Mouse (Mus musculus) gonadal fat pad, adult 2 months (tissue): ENCODE results near the gene Prrg2. TPM values are rescaled to one million over a fixed set of nuclear protein-coding genes. Genes with fewer than 3 reads are reported as not detected.

ENCODE experiments used
- DNase-seq: peaks from one replicate; pipeline ENCODE4 v3.0.0-alpha.2; 2012; ENCODE audit warnings: low read depth
- polyA plus RNA-seq: library from polyadenylated mRNA; depleted of rRNA; stranded (reverse); fragments of >200 nt; gene quantifications from 2 replicates; pipeline ENCODE4 v1.2.3, GENCODE M21; 2012

Gene Prrg2
- polyA plus RNA-seq, 1 experiment: 55.7 TPM

DNA sequence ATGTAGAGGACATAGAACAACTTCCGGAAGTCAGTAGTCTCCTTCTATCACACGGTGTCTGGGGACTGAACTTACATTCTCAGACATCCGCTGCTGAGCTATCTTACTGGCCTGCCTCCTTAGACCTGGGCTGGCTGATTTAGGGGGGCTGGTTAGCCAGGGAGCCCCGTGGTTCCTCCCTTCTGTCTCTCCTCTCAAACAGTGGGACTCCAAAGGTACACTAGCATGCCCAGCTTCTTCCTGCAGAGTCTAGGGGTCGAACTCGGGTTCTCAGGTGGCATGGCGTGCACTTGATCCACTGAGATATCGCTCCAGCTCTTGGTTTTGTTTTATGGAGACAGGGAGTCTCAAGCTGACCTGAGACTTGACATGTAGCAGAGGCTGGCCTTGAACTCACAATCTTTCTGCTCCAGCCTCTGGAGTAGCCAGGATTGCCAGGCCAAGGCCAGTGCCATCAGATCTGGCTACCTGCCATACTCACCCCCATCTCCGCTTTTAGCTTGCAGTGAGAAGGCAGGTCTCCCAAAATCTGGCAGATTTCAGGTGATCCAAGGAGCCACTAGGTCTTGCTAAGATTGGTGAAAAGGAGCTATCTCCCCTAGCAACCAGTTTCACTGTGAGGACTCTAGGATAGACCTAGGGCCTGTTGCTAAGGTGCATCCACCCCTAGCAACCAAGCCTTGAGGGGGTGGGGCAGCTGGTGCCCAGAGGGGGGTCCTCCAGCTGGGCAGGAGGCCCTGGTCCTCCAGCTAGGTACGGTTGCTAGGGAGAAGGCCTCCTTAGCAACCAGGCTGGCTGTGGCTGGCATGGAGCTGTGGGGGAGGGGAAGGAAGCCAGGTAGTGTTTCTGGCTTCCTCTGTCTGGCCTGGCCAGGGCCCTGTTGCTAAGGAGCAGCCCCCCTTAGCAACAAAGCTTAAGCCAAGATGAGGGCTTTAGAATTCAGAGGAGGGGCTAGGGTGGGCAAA lies 3.6 kb downstream of the Prrg2 start:
- no peak for DNase-seq

- no peak for DNase-seq
These were observed 5.5 kb downstream of the Prrg2 start for GRCm38 (mm10) chr7:45056972-45057348.

GRCm38 (mm10) chr7:45056329-45056971 lies 6.0 kb downstream of the Prrg2 start:
- no peak for DNase-seq

GRCm38 (mm10) chr7:45053931-45054510 lies 8.5 kb downstream of the Prrg2 start:
- DNase-seq: no peak

- no peak for DNase-seq
These were observed 9.2 kb downstream of the Prrg2 start for GRCm38 (mm10) chr7:45053117-45053930.

GRCm38 (mm10) chr7:45052862-45053116 lies 9.7 kb downstream of the Prrg2 start, which contains the start of gene Prr12:
Gene Prr12 (minus strand): TSS chr7:45052881.
- DNase-seq: no peak

DNA sequence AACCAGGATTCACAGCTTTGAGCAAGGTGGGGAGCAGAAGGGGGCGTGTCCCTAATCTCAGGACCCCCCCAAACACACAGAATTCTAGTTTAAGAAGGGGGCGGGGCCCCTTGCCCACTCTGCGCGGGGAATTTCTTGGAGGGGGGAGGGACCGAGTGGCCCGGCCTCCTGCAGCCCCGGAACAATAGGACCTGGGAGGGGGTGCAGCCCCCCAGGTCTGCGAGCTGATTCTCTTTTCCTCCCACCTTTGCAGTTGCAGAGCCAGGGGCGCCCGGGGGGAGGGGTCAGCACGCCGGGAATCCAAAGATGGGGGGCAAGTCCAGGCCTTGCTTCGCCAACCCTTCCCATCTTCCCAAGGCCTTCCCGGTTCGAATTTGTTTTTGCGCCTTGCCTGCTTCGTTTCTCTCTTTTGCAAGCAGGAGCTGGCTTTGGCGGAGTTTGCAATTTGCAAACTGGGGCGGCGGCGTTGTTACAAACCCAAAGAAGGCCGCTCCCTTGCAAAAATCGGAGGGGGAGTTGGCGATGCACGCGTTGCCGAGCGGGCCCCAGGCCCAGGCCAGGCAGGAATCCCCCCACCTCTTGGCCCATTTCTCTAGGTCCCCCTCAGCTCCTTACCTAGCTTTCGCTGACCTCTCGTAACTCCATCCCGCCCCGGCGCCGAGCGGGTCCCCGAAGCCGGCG lies 10.2 kb downstream of the Prrg2 start:
- DNase-seq: no peak

GRCm38 (mm10) chr7:45051601-45051974 lies 10.9 kb downstream of the Prrg2 start:
- no peak for DNase-seq

DNA sequence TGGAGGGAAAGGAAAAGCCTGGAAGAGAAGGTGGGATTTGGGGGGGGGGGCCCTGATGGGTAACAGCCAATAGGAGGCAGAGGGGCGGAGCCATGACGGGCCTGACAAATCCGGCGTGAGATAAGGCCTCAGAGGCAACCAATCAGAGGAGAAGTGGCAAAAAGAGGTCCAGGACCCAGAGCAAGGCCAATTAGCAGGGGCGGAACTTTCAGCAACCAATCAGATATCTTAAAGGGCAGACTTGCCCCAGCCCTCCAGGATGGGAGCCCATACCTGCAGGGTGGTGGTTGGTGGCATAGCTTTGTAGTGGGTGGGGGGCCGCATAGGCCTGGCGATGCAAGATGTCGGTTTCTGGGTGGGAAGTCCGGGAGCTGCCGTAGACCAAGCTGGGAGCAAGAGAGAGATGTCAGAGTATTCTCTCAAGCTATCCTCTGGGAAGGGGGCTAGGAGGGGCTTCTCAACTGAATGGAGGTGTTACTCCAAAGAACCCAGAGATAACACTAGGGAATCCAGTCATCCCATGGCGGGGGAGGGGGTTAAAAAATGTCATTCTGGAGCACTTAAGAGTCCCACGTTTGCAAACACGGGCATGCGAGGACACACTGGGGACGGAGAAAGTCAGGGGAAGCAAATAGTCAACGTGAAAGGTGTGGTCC lies 11.4 kb downstream of the Prrg2 start:
- no peak for DNase-seq

DNA sequence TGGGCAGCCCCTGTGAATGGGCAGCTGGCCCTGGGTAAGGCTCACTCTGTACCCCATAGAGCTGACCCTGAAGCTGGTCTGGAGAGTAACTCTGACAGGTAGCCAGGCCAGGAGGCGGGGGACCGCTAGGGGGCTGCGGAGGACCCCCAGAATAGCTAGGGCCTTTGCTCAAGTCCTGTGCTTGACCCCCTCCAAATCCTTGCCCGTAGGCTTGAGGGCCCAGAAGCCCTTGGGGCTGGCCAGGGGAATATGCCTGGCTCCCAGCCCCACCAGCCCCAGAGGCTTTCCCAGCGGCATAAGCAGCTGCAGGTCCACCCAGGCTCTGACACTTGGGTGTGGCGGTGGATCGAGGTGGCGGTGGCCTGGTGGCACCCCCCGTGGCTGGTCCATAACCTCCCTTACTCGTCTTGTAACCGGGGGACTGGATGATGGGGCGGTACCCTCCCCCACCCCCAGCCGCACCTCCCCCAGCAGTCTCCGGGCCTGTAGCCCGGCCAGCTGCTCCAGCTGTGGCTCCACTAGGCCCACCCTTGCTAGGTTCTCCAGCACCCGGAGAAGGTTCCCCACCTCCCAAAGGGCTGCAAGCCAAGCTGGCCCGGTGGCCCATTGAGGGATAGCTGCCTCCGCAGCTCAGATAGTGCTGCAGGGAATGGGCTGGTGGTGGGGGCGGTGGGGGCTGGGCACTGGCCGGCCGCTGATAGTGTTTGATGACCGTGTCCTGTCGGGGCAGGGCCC lies 13.4 kb downstream of the Prrg2 start:
- no peak for DNase-seq

- no peak for DNase-seq
These were observed 14.2 kb downstream of the Prrg2 start for GRCm38 (mm10) chr7:45048001-45048890.

DNA sequence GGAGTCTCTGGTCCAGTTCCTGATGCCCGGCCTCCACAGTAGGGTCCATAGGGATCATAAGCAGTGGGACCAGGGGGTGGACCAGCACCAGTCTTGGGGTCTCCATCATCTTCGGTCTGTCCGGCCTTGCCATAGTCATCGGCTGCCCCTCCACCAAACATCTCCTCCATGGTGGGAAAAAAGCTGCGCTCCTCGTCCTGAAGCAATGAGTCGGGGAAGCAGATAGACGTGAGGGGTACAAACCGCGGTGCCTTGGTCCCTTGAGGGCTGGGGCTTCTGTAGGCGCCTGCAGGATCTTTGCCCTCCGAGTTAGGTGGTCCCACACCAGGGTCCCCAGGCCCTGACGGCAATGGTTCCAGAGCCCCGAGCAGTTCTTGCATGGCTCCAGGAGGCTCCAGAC lies 15.0 kb downstream of the Prrg2 start:
- no peak for DNase-seq

- no peak for DNase-seq
These were observed 15.6 kb downstream of the Prrg2 start for GRCm38 (mm10) chr7:45046853-45047350.

- DNase-seq: no peak
These were observed 16.7 kb downstream of the Prrg2 start for GRCm38 (mm10) chr7:45045741-45046140.

- DNase-seq: no peak
These were observed 19.2 kb downstream of the Prrg2 start for GRCm38 (mm10) chr7:45043307-45043706.

GRCm38 (mm10) chr7:45040851-45041250 lies 21.6 kb downstream of the Prrg2 start:
- DNase-seq: no peak

GRCm38 (mm10) chr7:45038411-45038810 lies 24.1 kb downstream of the Prrg2 start:
- no peak for DNase-seq

- DNase-seq: no peak
These were observed 24.6 kb downstream of the Prrg2 start for GRCm38 (mm10) chr7:45037720-45038361.

GRCm38 (mm10) chr7:45036702-45037101 lies 25.8 kb downstream of the Prrg2 start:
- no peak for DNase-seq
